Mouse (Mus musculus) small intestine, adult 2 months (tissue): ENCODE results near the gene Olfr1381.

Experiments
- CTCF ChIP-seq: fragments of 200-500 bp; IDR thresholded peaks from 2 replicates; pipeline ENCODE4 v1.5.1; 2012; ENCODE audit warnings: low read depth, mild to moderate bottlenecking, control low read depth, inconsistent platforms, low read length, moderate library complexity, mixed read lengths; ENCODE audit not compliant: insufficient replicate concordance, insufficient read length; ENCODE audit errors: extremely low read depth
- POLR2A ChIP-seq: fragments of 200-500 bp; IDR thresholded peaks from 2 replicates; pipeline ENCODE4 v1.6.1; 2012; ENCODE audit warnings: low read depth, mild to moderate bottlenecking, control low read depth, inconsistent platforms, low read length, moderate library complexity

GRCm38 (mm10) chr11:49590213-49590612 lies 47.0 kb downstream of the Olfr1381 start:
- no peak for TF ChIP-seq POLR2A
- no peak for TF ChIP-seq CTCF
